Mouse (Mus musculus) forebrain, embryonic 14.5 days (tissue): ENCODE results near the gene Anapc15. TPM values are rescaled to one million over a fixed set of nuclear protein-coding genes. Genes with fewer than 3 reads are reported as not detected.

Source experiments
- ATAC-seq: fragments of 200-750 bp; cut with Nextera tagmentation; 2 replicates; pipeline ENCODE4 v1.8.0; 2017; ENCODE audit warnings: mild to moderate bottlenecking, moderate library complexity
- DNase-seq: peaks from one replicate; pipeline ENCODE4 v3.0.0-alpha.2; 2015; ENCODE audit warnings: low spot score
- H3K27ac ChIP-seq: fragments of 300-500 bp; sonication (generic); 2 replicates; pipeline ENCODE4 v1.5.1; 2014; ENCODE audit warnings: low read depth, mild to moderate bottlenecking, control low read depth, low read length, moderate library complexity
- H3K27me3 ChIP-seq: fragments of 300-500 bp; sonication (generic); replicated peaks from 2 replicates; pipeline ENCODE4 v1.6.1; 2014; ENCODE audit warnings: low read length, control low read depth, mixed read lengths; ENCODE audit not compliant: control insufficient read depth, insufficient read depth
- H3K36me3 ChIP-seq: fragments of 300-500 bp; sonication (generic); 2 replicates; pipeline ENCODE4 v1.6.1; 2014; ENCODE audit warnings: low read length, control low read depth; ENCODE audit not compliant: control insufficient read depth, insufficient read depth
- H3K4me1 ChIP-seq: fragments of 300-500 bp; sonication (generic); 2 replicates; pipeline ENCODE4 v1.6.1; 2014; ENCODE audit warnings: antibody characterized with exemption, low read length, control low read depth; ENCODE audit not compliant: control insufficient read depth, insufficient read depth
- H3K4me2 ChIP-seq: fragments of 300-500 bp; sonication (generic); 2 replicates; pipeline ENCODE4 v1.6.1; 2014; ENCODE audit warnings: mild to moderate bottlenecking, control low read depth, low read length
- H3K4me3 ChIP-seq: fragments of 300-500 bp; sonication (generic); 2 replicates; pipeline ENCODE4 v1.5.1; 2014; ENCODE audit warnings: low read depth, low read length, control low read depth
- H3K9ac ChIP-seq: fragments of 300-500 bp; sonication (generic); 2 replicates; pipeline ENCODE4 v1.6.1; 2014; ENCODE audit warnings: mild to moderate bottlenecking, low read length, control low read depth, moderate library complexity
- H3K9me3 ChIP-seq: fragments of 300-500 bp; sonication (generic); replicated peaks from 2 replicates; pipeline ENCODE4 v1.6.1; 2016; ENCODE audit warnings: low read length, control low read depth, mixed read lengths; ENCODE audit not compliant: control insufficient read depth
- WGBS: fragments of 180-500 bp; shearing (Covaris S2); extraction: QIAGEN DNeasy Blood & Tissue Kit; methylation state at CpG from one replicate; pipeline ENCODE4 v1.1.7; 2014; 5-methylcytosine and 5-hydroxymethylcytosine counted together
- polyA plus RNA-seq: library from polyadenylated mRNA; unstranded; fragments of >200 nt; fragmentation: Nextera tagmentation; extraction: Ambion mirVana; gene quantifications from 2 replicates; pipeline ENCODE4 v1.2.1, GENCODE M21; 2014

Gene Anapc15
- polyA plus RNA-seq, 1 experiment from 2014 or later: 87.6 TPM

GRCm38 (mm10) chr7:101862291-101862690 lies 1.2 kb upstream of the Anapc15 start:
- Histone ChIP-seq H3K27me3 (no peaks in the 10 kb centered on the region), H3K4me3 (no peak overlapping the region), H3K4me1 (no peaks in the 10 kb centered on the region), H3K4me2 (no peak overlapping the region), H3K36me3 (no peaks in the 10 kb centered on the region), H3K9ac (no peak overlapping the region), H3K27ac (no peak overlapping the region), H3K9me3 (no peaks in the 10 kb centered on the region)
- DNase-seq (no peak), ATAC-seq (no peak)
- WGBS: 76% methylated on average over 3 of the region's 3 CpGs

GRCm38 (mm10) chr7:101866491-101867265 lies 3.2 kb downstream of the Anapc15 start:
- WGBS: 75% methylated on average over 11 of the region's 11 CpGs
- Histone ChIP-seq H3K9me3 (no peaks in the 10 kb centered on the region), H3K4me3 (no peak overlapping the region), H3K9ac (no peak overlapping the region), H3K36me3 (no peaks in the 10 kb centered on the region), H3K27ac (no peak overlapping the region), H3K4me1 (no peaks in the 10 kb centered on the region), H3K4me2 (no peak overlapping the region), H3K27me3 (no peaks in the 10 kb centered on the region)
- no peak for ATAC-seq
- DNase-seq: no peak

GRCm38 (mm10) chr7:101867482-101867881 lies 4.0 kb downstream of the Anapc15 start:
- no peak overlapping the region for H3K9ac ChIP-seq
- 94% methylated on average over 4 of the region's 4 CpGs for WGBS
- H3K4me3 ChIP-seq: no peak overlapping the region
- DNase-seq (no peak), ATAC-seq (no peak)
- no peak overlapping the region for H3K27ac ChIP-seq
- H3K4me2 ChIP-seq: no peak overlapping the region
- H3K4me1 ChIP-seq: no peaks in the 10 kb centered on the region
- no peaks in the 10 kb centered on the region for H3K9me3 ChIP-seq
- H3K27me3 ChIP-seq: no peaks in the 10 kb centered on the region
- no peaks in the 10 kb centered on the region for H3K36me3 ChIP-seq

GRCm38 (mm10) chr7:101868241-101869162 lies 5.0 kb downstream of the Anapc15 start:
- Histone ChIP-seq H3K27ac (no peak overlapping the region), H3K36me3 (no peaks in the 10 kb centered on the region), H3K9ac (no peak overlapping the region), H3K9me3 (no peaks in the 10 kb centered on the region), H3K4me1 (no peaks in the 10 kb centered on the region), H3K4me2 (no peak overlapping the region), H3K27me3 (no peaks in the 10 kb centered on the region), H3K4me3 (no peak overlapping the region)
- DNase-seq (peak; percentile 20), ATAC-seq (no peak)
- WGBS: 53% methylated on average over 13 of the region's 13 CpGs

- peak; percentile 40 for DNase-seq
- Histone ChIP-seq H3K27me3 (no peaks in the 10 kb centered on the region), H3K4me3 (no peak overlapping the region), H3K9me3 (no peaks in the 10 kb centered on the region), H3K4me2 (no peak overlapping the region), H3K4me1 (no peaks in the 10 kb centered on the region), H3K27ac (no peak overlapping the region), H3K9ac (no peak overlapping the region), H3K36me3 (no peaks in the 10 kb centered on the region)
- WGBS: 43% methylated on average over 7 of the region's 7 CpGs
- peak; percentile 26; the same call in 1 of the 2 replicates for ATAC-seq
These were observed 5.6 kb downstream of the Anapc15 start for GRCm38 (mm10) chr7:101869163-101869500.

GRCm38 (mm10) chr7:101870629-101871028 lies 7.1 kb downstream of the Anapc15 start, which contains the start of gene Folr1:
Gene Folr1 (minus strand): TSS chr7:101870788.
- Histone ChIP-seq H3K9me3 (no peaks in the 10 kb centered on the region), H3K4me1 (no peaks in the 10 kb centered on the region), H3K27me3 (no peaks in the 10 kb centered on the region), H3K27ac (no peak within 1 kb of the TSS), H3K4me2 (no peak within 1 kb of the TSS), H3K4me3 (no peak within 1 kb of the TSS), H3K36me3 (no peaks in the 10 kb centered on the region), H3K9ac (no peak within 1 kb of the TSS)
- ATAC-seq: no peak
- 82% methylated on average over 2 of the region's 2 CpGs for WGBS
- DNase-seq: no peak

GRCm38 (mm10) chr7:101871296-101871695 lies 7.8 kb downstream of the Anapc15 start:
- ATAC-seq: no peak
- no peak overlapping the region for H3K27ac ChIP-seq
- H3K36me3 ChIP-seq: no peaks in the 10 kb centered on the region
- no peak for DNase-seq
- H3K4me3 ChIP-seq: no peak overlapping the region
- no peaks in the 10 kb centered on the region for H3K4me1 ChIP-seq
- H3K9ac ChIP-seq: no peak overlapping the region
- no peaks in the 10 kb centered on the region for H3K27me3 ChIP-seq
- no peaks in the 10 kb centered on the region for H3K9me3 ChIP-seq
- WGBS: 92% methylated on average over 3 of the region's 3 CpGs
- H3K4me2 ChIP-seq: no peak overlapping the region

- 92% methylated on average over 1 of the region's 1 CpGs for WGBS
- Histone ChIP-seq H3K4me2 (no peak overlapping the region), H3K4me3 (no peak overlapping the region), H3K27me3 (no peaks in the 10 kb centered on the region), H3K36me3 (no peaks in the 10 kb centered on the region), H3K9me3 (no peaks in the 10 kb centered on the region), H3K4me1 (no peaks in the 10 kb centered on the region), H3K9ac (no peak overlapping the region), H3K27ac (no peak overlapping the region)
- ATAC-seq (no peak), DNase-seq (no peak)
These were observed 12.5 kb downstream of the Anapc15 start for GRCm38 (mm10) chr7:101875978-101876377.

- no peaks in the 10 kb centered on the region for H3K36me3 ChIP-seq
- no peak for ATAC-seq
- H3K4me1 ChIP-seq: no peaks in the 10 kb centered on the region
- no peak overlapping the region for H3K9ac ChIP-seq
- H3K27me3 ChIP-seq: no peaks in the 10 kb centered on the region
- no peak overlapping the region for H3K27ac ChIP-seq
- WGBS: 80% methylated on average over 4 of the region's 4 CpGs
- no peak overlapping the region for H3K4me3 ChIP-seq
- DNase-seq: no peak
- no peak overlapping the region for H3K4me2 ChIP-seq
- H3K9me3 ChIP-seq: no peaks in the 10 kb centered on the region
These were observed 17.3 kb downstream of the Anapc15 start for GRCm38 (mm10) chr7:101880855-101881254.
